Mouse (Mus musculus) embryo, embryonic 9.5 days (tissue): ENCODE measurements at regions not wholly inside any gene's neighbourhood (a gene's known extent, or its start where the extent isn't known, plus 50 kb on each side); places are given as distances from the start of the nearest gene placed in this dataset.
A peak's percentile ranks its signal among the peaks of the same experiment; 100 is the strongest.

Experiments used
- DNase-seq: peaks from one replicate; pipeline ENCODE4 v3.0.0-alpha.2; 2017; ENCODE audit errors: extremely low spot score

DNA sequence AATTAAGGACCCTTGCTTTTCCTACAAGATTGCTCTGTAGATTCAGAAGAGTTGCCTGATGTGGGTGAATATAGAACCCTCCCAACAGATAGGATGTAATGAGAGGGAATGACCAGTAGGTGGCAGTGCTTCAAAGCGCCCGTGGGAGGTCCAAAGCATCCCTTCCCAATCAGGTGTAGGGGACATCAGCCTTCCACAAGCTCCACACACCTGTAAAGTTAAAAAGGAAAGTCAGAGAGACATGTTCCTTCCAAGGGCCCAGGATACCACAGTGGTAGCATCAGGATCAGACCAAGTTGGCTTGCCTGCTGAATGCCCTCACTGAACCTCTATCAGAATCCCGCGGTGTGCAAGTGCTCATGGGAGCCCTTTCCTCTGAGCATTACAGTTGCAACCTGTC is 75.7 kb upstream of the Zfp618 start:
- DNase-seq: peak; percentile 39

DNA sequence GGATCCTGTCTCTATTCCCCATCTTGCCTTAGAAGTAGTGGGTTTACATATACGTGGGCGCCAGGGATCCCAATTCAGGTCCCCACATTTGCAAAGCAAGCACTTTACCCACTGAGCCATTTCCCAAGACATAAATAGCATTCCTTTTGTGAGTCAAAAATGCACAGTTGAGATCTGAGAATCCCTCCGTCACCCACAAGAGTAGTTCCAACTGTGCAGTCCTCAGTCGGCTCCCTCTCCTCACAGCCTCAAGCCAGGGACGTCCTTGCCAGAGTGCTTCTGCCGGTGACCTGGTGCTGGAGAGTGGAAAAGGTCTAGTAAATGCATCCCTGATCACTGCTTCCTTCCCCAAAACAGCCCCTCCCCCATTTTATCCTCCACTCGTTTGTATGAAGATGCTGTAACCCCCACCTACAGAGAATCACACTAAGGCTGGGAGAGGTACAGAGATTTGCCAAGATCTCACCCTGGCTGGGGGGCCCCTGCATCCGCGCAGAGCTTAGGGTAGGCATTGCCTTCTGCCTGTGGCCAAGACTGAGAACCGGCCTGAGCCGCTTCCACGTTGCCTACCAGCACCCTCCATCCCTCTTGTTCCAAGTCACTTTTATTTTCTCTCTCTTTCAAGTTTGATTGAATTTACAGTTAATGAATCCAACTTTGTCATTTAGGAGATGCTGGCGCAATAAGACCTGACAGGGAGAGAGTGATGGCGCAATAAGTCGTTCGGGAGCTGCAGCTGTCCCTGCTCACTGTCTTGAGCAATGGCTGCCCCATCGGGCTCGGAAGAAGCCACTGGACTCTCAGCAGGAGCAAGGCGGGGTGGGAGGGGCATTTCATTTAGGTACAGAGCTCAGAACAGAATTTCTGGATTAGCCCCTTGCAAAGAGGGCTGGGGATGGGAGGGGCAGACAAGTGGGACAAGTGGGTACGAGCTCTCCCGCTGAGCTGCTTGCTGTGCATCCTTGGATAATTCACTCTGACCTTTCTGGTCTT is 74.5 kb upstream of the Zfp618 start:
- DNase-seq: peak; percentile 16

DNA sequence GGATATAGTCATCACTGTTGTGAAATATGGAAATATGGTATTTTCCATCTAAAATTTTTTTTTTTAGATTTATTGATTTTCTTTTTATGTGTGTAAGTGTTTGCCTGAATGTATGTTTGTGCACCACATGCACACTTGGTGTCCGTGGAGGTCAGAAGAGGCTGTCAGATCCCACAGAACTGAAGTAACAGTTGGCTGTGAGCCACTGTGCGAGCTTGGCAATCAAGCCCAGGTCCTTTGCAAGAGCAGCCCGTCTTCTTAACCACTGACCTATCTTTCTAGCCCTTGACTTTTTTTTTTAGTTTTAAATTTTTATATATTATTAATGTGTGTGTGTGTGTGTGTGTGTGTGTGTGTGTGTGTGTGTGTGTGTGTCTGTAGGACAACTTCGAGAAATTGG is 52.5 kb upstream of the Zfp618 start:
- DNase-seq: no peak
